Mouse (Mus musculus): ENCODE results near the gene Gnl3.

The Gnl3 gene

DNA sequence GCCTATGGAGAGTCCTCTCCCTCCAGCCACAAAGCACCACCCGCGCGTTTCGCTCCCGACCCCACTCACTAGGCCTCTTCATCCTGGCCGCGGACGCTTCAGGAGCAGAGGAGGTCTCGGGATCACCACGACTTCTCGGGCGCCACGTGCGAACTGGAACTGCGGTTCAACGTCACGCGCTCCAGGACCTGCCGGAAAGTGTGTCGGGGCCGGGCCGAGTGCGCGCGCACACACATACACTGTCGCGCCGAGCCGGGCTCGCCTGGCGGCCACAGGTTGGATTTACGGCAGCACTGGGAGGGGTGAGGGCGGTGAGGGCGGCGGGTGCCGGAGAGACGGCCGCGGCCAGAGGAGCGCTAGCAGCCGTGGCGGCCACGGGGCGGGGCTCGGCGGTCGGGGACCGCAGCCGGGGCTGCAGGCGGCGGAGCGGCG is at the start of gene Gnl3, which contains the start of gene Pbrm1:
Gene Gnl3, minus strand, starts transcription at position 293 of the 432 bp plus-strand sequence.
Gene Pbrm1, plus strand, starts transcription at position 279 of the 432 bp plus-strand sequence.
- peak; percentile 91 for DNase-seq (ENCODE audit: low spot score)

DNA sequence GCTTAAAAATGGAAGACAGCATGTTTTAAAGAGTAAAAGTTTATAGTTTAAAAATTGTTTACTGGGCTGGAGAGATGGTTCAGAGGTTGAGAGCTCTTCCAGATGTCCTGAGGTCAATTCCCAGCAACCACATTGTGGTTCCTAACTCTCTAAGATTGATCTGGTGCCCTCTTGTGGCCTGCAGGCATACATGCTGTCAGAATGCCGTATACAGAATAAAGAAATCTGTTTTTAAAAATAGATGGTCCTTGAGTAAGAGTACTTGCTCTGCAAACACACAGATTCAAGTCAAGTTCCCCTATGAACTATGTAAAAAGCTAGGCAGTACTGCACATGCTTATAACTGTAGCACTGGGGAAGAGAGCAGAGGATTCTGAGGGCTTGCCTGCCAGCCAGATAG is 43.3 kb upstream of the Gnl3 start:
- no peak for DNase-seq (ENCODE audit: low spot score)

DNA sequence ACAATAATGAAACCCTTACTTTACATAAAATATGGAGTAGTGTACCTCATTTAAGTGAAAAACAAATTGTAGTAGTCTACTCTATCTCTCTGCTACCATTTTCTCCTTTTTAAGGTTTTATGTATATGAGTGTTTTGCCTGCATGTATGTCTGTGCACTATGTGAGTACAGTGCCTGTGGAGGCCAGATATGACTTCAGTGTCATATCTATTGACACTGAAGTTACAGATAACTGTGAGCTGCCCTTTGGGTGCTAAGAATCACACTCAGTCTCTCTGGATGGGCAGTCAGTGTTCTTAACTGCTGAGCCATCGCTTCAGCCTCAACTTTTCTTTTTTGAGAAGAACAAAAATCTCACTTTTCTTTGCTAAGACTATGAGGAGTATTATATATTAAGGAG is 26.9 kb upstream of the Gnl3 start:
- DNase-seq (ENCODE audit: low spot score): no peak

DNA sequence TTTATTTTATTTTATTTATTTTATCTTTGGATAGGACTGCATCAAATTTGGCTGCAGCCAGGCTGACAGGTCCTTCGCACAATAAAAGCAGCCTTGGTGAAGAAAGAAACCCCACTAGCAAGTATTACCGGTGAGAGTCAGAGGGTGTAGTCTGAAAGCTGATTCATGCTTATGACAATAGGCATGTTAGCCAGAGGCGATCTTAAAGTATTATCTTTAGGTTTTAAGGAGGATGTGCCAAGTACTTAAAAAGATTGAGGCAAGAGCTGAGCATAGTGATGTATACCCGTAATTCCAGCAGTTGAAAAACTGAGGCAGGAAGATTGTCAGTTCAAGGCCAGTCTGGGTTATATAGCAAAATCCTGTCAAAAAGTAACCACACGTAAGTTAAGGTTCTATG is 26.3 kb upstream of the Gnl3 start:
- DNase-seq (ENCODE audit: low spot score): no peak

DNA sequence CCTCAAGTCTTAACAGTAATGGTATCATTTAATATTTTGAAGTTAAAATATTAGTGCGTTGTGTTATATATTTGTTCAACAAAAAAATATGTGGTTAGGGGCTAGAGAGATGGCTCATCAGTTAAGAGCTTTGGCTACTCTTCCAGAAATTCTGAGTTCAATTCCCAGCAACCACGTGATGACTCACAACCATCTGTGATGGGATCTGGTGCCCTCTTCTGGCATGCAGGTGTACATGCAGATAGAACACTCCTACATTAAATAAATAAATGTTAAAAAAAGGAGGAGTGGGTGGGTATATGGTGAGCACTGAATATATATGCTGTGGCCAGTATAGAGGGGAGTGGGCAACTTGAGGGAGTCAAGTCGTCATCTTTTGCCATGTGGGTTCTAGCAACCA is 6.8 kb upstream of the Gnl3 start:
- no peak for DNase-seq (ENCODE audit: low spot score)

DNA sequence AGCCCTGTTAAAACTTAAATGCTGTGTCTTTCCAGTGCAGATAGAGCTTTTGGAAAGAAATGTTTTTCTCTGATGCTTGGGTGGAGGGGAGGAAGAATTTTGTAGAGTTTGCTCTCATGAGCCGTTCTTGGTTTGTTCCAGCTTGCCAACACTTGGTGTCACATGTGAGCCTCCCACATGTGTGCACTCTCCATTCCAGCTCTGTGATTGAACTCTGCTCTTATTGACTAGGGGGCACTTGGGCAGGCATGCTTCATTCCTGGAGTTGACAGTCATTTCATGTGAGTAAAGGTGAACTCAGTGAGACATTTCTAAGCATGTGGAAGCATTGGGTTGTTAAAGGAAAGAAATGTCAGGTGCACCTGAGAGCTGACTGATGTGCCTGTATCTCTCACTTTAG is 3.6 kb upstream of the Gnl3 start:
- DNase-seq (ENCODE audit: low spot score): no peak

DNA sequence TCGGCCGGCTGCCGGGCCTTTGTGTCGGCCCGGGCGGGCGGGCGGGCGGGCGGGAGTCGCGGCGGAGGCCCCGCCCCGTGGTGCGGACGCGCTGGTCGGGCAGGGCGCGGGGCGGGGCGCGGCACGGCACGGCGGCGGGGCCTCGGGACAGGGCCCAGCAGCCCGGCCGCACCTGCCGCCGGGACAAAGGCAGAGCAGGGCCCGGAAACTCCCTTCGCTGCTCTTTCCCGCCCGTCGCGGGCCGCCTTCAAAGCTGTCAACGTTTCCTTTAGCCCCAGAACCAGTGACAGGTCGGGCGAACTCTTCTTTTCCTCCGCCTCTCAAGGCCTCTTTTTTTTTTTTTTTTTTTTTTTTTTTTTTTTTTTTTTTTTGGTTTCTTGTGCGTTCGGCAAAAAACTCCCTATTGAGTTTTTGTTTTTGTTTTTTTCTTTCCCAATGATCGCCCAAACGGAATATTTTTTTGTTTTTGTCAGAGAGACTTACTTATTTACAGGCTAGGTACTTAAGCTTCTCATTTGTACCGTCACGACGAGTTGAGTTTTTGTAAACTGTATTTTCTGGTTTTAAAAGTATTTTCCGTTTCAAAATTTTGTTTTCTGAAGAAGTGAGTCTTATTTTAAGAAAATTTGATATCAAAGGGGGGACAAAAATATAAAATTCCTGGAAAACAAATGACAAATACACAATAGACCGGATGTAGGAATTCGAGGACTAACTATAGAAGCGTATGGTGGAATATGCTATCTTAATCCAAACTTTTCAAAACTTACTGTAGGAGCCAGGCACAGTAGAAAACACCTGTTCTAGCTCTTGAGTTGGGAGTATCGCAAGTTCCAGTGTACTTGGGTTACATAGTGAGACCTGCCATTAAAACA is 616 bp upstream of the Gnl3 start:
- no peak for DNase-seq (ENCODE audit: low spot score)

DNA sequence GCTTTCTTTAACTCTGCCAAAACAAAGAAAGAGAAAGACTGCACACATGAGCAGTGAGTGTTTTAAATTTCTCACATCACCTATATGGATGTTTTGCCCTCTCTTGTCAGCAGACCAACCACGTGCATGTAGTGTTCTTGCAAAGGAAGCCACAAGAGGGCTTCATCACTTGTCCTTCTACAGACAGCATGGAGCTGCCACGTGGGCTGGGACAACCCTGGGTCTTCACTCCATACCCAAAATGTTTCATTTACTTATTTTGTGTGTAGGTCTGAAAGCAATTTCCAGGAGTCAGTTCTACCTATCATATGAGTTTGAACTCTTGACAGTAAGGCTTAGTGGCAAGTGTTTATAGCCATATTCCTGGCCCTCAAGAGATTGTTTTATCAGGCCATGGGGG is 1.1 kb downstream of the Gnl3 start:
- no peak for DNase-seq (ENCODE audit: low spot score)

DNA sequence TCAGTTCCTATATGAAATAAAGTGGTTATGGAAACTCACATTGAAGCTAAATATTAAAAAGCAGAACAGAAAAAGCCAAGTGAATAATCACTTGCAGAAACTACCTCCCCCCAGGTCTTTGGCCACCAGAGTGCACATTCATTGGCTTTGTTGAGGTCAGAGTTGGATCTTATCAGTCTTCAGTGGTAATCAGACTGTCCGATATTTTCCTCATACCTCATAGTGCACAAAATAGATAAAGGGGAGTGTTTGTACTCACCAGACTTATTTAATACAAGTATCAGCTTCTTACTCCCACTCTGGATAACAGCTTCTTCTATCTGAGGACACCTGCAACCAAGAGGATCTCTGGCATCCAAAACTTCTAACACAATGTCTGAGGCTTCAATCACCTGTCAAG is 2.9 kb downstream of the Gnl3 start:
- no peak for DNase-seq (ENCODE audit: low spot score)

DNA sequence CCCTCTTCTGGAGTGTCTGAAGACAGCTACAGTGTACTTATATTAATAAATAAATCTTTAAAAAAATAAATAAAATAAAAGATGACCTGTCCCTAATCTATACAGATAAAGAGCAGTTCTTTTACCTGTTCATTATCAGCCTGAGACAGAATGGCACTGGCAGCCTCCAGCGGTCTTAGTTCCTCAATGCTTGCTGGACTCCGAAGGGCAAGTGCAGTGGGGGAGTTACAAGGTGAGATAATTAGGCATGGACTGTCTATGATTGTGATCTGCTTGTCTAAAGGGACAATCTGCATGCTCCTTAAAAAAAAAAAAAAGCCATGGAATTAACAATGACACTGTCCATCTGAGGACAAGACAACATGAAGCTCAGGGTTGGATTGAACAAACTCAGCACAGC is 5.0 kb downstream of the Gnl3 start:
- DNase-seq (ENCODE audit: low spot score): no peak

DNA sequence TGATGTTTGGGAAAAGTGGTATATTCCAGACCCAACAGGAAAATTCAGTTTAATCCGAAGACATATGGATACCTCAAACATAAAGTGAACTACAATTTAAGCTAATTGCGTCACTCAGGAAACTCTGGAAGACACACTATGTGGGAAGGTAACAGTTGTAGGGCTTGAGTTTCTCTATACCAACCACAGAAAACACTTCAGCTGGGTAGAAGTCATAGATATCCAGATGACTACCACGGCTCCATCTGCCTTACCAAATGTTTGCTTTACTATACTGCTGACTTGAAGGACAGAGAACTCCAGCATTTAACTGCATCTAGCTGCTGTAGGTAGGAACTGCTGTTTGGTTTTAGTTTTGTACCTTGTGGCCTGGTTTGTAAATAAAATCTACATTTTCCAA is 7.4 kb downstream of the Gnl3 start:
- DNase-seq (ENCODE audit: low spot score): no peak

DNA sequence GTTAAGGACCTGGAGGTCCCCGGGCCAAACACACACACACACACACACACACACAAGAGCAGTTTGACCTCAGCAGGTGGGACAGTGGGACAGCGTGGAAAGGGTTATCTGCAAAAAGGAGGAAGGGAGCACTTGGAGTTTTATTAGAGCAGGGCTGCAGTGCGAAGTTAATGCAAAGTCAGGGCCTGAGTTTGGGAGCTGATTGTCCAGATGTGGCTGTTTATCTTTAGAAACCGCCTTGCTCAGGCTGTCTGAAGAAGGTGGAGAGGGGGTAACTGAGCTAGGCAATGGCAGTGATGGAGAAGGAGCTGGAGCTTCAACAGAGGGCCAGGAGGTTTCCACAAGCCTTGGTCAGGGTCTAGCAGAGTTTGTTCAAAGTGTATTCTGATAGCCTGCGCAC is 12.2 kb downstream of the Gnl3 start:
- DNase-seq (ENCODE audit: low spot score): no peak

DNA sequence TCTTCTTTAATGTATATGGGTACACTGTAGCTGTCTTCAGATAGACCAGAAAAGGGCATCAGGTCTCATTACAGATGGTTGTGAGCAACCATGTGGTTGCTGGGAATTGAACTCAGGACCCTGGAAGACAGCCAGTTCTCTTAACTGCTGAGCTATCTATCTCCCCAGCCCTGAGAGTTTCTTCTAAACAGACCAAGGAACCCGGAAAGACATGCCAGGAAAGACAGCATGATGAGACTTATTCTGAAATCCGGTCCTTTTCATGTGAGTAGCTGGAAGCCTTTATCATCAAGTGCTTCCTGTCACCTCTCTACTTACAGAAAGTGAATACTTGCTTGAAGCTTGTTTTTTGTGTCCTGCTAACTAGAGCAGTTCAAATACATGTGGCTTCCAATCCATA is 14.4 kb downstream of the Gnl3 start:
- DNase-seq (ENCODE audit: low spot score): no peak

DNA sequence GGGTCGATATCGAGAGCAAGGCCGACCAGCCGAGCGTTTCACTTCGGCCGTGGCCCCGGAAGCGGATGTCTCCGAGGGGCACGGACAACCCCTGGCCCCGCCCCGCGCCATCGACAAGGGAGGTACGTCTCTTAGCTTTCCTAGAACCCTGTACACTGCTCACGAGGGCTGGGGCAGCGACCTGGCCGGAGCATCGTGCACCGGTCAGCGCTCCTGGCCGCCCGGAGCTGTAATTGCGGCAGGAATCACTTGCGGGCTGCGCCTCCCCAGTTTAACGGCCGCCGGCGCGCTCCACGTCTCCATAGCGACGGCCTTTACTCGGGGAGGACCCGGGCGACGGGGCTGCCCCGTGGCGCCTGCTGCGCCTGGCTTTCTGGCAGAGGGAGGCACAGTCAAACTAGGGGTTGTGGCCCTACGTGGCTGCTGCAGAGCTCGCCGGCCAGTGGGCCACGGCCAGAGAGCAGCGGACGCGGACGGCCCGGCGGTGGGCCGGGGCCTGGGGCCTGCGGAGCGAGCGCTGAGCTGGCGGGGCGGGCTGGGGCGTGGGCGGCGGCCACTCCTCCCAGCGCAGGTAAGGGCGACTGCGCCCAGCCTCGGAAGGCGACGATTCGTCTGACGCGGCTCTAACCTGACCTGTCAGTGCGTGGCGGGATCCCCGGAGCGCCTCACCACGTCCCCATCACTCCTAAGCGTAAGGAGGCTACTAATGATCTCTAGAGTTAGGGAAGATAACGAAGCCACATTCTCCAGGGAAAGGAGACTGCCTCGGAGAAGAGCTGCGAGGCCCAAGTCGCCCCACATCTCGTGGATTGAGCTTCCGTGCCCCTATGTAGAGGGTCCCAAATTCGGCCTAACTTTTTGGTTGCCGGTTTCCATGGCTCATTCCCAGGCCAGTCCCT is 17.4 kb downstream of the Gnl3 start, which contains the start of the genes Glt8d1 and Spcs1:
Gene Glt8d1, plus strand, starts transcription at position 94 of the 899 bp plus-strand sequence.
Gene Spcs1, minus strand, starts transcription at position 366 of the 899 bp plus-strand sequence.
- DNase-seq (ENCODE audit: low spot score): peak; percentile 94

DNA sequence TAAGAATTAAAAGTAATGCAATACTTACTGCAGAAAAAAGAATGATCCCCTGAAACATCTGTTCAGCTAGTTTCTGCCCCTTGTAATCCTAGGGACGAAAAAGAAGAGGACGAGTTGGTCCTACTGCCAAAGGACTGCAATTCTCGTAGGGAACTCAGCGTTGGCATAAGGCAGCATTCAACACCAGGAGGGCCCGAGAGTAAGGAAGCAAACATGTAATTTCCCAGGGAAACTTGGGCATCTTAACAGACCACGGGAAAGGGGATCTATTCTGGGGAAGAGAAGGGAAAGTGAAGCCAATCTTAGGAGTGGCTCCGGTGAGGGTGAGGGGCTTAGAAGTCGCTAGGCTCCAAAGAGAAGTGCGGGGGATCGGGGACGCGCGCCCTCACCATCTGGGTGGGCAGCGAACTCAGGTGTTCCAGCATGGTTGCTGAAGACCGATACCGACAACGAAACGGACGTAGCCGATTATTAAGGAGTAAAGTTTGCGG is 18.1 kb downstream of the Gnl3 start:
- no peak for DNase-seq (ENCODE audit: low spot score)

DNA sequence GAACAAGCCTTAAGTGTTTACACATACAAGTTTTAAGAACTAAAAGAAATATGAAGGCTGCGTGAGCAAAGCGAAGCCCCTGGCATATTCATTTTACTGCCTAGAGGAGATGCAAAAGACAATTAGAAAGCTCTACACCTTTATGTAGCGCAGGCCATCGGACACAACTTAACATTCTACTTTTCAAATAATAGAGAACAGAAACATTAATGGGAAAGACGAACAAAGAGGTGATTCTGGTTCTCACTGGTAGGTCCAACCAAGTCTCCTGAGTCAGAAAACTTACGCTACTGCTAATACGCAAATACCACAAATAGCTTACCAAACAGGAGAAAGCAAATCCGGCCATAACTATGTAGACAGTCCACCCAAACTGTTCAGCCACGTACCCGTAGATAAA is 18.6 kb downstream of the Gnl3 start:
- DNase-seq (ENCODE audit: low spot score): no peak

DNA sequence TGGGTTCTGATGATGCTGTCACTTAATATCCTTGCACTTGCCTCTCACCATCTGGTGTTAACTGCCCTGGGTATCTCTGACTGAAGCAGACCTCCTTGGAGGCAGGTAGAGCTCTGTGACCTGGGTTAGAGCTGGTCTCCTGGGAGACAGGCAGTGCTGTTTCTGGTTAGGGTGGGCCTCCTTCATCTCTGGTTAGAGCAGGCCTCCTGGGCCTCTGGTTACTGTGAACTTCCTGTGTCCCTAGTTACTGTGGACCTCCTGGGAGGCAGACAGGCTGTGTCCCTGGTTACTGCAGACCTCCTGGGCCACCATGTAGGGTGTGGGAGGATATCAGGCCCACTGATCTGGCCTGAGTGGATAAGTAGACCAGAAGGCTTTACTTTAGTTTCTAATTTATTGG is 22.5 kb downstream of the Gnl3 start:
- DNase-seq (ENCODE audit: low spot score): no peak

DNA sequence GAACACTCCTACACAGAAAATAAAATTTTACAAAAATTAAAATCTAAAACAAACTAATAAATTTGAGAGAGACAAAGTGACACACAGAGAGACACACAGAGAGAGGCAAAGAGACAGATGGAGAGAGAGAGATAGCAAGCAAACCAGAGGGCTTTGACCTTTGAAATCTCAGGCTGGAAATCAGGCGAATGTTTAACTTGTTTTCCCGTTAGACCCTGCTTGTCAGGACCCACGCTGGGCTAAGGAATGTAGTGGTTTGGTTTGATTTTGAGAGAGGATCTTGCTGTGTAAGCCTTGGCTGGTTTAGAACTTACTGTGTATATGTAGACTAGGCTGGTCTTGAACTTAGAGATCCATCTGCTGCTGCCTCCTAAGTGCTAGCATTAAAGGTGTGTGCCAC is 42.7 kb downstream of the Gnl3 start:
- no peak for DNase-seq (ENCODE audit: low spot score)

DNA sequence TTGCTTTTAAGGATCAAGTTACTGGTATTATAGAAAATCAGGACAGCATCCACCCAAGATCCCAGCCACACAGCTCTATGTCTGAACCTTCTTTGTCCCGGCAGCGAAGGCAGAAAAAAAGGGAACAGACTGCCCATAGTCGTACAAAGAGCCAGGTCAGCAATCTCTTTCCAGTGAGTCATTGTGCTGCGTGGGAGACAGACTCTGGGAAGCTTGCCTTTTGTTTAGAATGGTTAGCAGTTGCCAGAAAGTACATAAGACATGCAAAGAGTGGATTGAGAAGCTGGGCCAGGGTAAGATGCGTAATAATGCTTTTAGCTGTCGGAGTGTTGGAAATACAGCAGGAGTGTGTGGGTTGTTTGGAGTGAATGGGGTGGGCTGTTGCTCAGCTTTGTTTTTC is 44.7 kb downstream of the Gnl3 start:
- no peak for DNase-seq (ENCODE audit: low spot score)
